Mouse (Mus musculus) kidney, adult 11 months (tissue): ENCODE measurements around the gene Mettl23.
"Not testable (repeated sequence)": the region's sequence is repeated elsewhere in the genome, so short reads cannot be mapped to it uniquely, and the experiment has no call there.

Experiments
- DNase-seq: peaks from one replicate; pipeline ENCODE4 v3.0.0; 2022

Gene Mettl23

GRCm38 (mm10) chr11:116819932-116820593 is 23.0 kb upstream of the Mettl23 start:
- no peak for DNase-seq

- DNase-seq, result no peak
Observed at GRCm38 (mm10) chr11:116821057-116821940, 21.8 kb upstream of the Mettl23 start.

GRCm38 (mm10) chr11:116822215-116822614 is 20.9 kb upstream of the Mettl23 start:
- no peak for DNase-seq

- no peak for DNase-seq
Observed at GRCm38 (mm10) chr11:116822626-116823025, 20.5 kb upstream of the Mettl23 start.

- DNase-seq, result no peak
Observed at GRCm38 (mm10) chr11:116823255-116823654, 19.8 kb upstream of the Mettl23 start.

- DNase-seq, result not testable (repeated sequence)
Observed at GRCm38 (mm10) chr11:116823885-116824284, 19.2 kb upstream of the Mettl23 start.

- DNase-seq, result no peak
Observed at GRCm38 (mm10) chr11:116825230-116825629, 17.8 kb upstream of the Mettl23 start.

GRCm38 (mm10) chr11:116826550-116827504 is 16.3 kb upstream of the Mettl23 start:
- DNase-seq, result no peak

- DNase-seq, result peak; percentile 63
Observed at GRCm38 (mm10) chr11:116827534-116828165, 15.4 kb upstream of the Mettl23 start, which contains the start of gene Mxra7. Mxra7 (minus strand) TSS chr11:116828046.

- no peak for DNase-seq
Observed at GRCm38 (mm10) chr11:116832172-116832685, 10.8 kb upstream of the Mettl23 start.

- DNase-seq, result no peak
Observed at GRCm38 (mm10) chr11:116834954-116835353, 8.1 kb upstream of the Mettl23 start.

- no peak for DNase-seq
Observed at GRCm38 (mm10) chr11:116836283-116836682, 6.8 kb upstream of the Mettl23 start.

GRCm38 (mm10) chr11:116837441-116837840 is 5.6 kb upstream of the Mettl23 start:
- DNase-seq, result no peak

GRCm38 (mm10) chr11:116838936-116839335 is 4.1 kb upstream of the Mettl23 start:
- no peak for DNase-seq

- DNase-seq, result no peak
Observed at GRCm38 (mm10) chr11:116839601-116840000, 3.5 kb upstream of the Mettl23 start.

GRCm38 (mm10) chr11:116840748-116841147 is 2.3 kb upstream of the Mettl23 start:
- no peak for DNase-seq

- peak; percentile 62 for DNase-seq
Observed at GRCm38 (mm10) chr11:116842531-116843260, 382 bp upstream of the Mettl23 start.

- DNase-seq, result no peak
Observed at GRCm38 (mm10) chr11:116846593-116847181, 3.6 kb downstream of the Mettl23 start.

GRCm38 (mm10) chr11:116847187-116848085 is 4.4 kb downstream of the Mettl23 start:
- no peak for DNase-seq
